Mouse (Mus musculus) lung, postnatal 14 days (tissue): Measurements from ENCODE around the gene P4ha2.
"Not testable (repeated sequence)": the region's sequence is repeated elsewhere in the genome, so short reads cannot be mapped to it uniquely, and the experiment has no call there.

Source experiments
- DNase-seq: peaks from one replicate; pipeline ENCODE4 v3.0.0; 2021

Gene P4ha2

DNA sequence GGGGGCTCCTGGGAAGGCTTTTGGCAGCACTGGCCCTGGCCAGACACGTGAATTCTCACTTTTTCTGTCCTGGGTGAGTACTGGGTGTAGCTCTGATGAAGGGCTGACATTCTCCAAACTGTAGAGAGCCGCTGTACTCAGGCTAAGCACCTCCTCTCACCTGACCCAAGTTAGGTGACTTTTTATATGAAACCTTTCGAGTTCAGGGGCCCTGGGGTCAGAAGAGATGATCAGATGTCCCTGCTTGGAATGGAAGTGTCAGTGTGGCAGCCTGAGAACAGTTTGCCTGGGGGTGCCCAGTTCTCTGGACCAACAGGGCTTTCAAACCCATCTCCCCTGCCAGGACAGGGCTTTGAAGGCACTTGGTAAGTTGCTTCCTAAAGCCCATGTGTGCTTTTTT, 8.2 kb downstream of the P4ha2 start:
- DNase-seq: no peak

DNA sequence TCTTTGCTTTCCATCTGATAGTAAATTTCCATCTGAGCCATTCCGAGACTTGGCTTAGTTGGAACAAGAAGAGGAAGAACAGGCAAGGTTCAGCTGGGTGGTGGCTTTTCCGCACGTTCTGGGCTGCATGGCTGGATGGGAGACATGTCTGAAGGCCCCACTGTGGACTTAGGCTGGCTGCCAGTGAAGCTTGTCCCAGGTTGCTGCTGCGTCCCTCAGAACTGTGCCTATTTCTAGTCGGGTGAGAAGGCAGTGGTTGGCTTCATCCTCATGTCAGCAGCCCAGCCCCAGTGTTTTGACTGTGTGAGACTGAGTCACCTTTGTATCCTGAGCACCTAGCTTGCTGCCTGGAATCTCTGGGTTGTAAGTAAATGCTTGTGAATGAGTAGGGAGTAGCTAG, 9.0 kb downstream of the P4ha2 start:
- no peak for DNase-seq

- DNase-seq: no peak
These were observed 11.4 kb downstream of the P4ha2 start for GRCm38 (mm10) chr11:54111291-54111690.

DNA sequence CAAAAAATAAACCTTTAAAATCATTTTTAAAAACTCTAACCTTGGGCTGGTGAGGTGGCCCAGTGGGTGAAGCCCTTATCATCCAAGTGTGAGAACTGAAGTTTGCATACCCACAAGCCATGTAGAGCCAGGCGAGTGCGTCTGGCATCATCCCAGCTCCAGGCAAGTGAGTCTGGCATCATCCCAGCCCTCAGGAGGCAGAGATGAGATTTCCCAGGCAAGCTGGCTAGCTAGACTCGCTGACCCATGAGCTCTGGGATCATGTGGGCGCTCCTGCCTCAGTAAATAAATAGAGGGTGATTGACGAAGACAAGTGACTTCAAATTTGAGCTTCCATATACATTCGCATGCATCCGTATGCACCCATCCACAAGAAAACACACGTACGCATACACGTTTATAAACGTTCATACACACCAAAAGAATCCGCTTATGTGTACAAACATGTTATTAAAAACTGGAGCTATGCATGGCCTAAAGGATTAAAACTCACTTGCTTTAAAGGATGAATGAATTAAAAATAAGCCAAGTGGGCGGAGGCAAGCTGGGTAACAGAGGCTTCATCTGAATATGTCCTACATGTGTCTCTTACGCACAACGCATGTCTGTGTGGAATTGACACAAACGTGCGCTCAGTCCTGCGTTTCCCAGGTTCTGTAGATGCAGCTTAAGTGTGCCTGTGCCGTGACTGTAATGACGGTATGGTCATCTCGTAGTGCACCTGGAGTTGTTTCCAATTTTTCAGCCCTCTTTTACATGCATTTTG, 12.3 kb downstream of the P4ha2 start:
- peak; percentile 42 for DNase-seq

DNA sequence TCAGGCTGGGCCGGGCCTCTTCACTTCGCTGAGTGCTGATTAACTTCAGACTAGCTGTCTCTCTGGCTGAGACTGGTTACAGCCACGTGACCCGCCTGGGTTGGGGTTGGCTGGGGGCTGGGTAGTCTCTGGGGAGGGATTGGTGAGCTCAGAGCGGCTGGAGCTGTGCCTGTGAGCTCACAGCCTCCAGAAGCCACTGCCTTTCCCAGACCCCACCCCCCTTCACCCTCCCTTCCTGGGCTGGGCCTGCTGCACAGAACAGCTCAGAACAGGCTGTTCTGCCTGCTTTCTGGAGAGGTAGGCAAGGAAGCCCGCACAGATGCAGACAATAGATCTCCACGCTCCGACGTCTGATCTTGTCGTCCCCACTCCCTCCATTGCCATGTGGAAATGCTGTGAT, 13.0 kb downstream of the P4ha2 start:
- DNase-seq: peak; percentile 91

GRCm38 (mm10) chr11:54113352-54113751, 13.5 kb downstream of the P4ha2 start:
- DNase-seq: no peak

DNA sequence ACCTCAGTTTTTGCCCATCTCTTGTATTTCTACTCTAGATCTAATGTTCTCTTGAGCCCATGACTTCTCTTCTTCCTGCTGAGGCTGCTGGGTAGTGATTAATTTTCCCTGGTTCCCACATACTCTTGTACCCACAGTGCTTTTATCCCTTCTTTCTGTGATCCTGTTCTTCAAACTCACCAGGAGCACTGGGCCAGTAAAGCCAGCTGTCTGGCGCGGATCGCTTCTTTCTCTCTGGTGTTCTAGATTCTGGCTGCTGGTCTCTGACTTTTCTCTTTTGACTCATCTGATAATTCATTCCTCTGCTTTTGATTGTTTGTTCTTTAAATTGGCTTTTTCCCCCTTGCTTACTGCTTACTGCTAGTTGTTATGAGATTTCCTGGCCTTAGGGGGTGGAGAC, 14.9 kb downstream of the P4ha2 start:
- DNase-seq: no peak

GRCm38 (mm10) chr11:54115301-54115700, 15.4 kb downstream of the P4ha2 start:
- DNase-seq: no peak

DNA sequence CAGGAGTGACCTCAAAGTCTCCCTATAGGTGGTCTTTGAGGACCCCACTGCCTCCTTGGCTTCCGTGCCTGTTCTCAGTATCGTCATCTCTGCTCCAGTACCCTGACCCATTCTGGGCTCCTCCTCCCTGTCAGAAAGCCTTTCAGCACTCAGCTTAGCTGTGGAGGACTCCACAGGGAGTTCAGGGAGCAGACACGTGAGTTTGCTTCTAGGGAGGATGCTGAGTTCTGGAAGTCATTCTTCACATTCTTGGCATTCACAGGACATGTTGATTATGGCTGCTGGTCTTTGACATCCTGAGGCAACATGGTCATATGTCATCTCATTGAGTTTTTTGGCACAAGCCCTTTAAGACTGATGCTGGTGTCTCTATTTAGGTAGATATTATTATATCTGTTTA, 16.0 kb downstream of the P4ha2 start:
- DNase-seq: no peak

DNA sequence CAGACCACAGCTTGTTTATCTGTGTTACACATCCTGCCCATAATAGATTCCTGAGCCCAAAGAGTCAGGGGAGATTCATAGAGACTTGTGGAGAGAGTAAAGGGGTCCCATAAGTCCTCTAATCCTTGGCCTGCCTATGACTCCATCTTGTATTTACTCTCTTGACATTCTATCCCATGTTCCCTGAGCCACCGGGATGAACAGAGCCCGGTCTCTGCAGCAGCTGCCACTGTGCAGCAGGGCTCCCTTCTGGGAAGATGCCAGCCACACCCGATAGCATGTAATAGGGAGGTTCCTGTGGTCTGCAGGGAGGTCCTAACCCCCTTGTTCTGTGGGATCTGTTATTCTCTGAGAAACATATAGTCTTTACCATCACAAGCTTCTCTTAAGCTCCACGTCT, 16.5 kb downstream of the P4ha2 start:
- no peak for DNase-seq

- DNase-seq: no peak
These were observed 17.2 kb downstream of the P4ha2 start for GRCm38 (mm10) chr11:54117096-54117495.

GRCm38 (mm10) chr11:54119126-54119525, 19.2 kb downstream of the P4ha2 start:
- no peak for DNase-seq

GRCm38 (mm10) chr11:54119740-54120360, 20.0 kb downstream of the P4ha2 start:
- DNase-seq: no peak

DNA sequence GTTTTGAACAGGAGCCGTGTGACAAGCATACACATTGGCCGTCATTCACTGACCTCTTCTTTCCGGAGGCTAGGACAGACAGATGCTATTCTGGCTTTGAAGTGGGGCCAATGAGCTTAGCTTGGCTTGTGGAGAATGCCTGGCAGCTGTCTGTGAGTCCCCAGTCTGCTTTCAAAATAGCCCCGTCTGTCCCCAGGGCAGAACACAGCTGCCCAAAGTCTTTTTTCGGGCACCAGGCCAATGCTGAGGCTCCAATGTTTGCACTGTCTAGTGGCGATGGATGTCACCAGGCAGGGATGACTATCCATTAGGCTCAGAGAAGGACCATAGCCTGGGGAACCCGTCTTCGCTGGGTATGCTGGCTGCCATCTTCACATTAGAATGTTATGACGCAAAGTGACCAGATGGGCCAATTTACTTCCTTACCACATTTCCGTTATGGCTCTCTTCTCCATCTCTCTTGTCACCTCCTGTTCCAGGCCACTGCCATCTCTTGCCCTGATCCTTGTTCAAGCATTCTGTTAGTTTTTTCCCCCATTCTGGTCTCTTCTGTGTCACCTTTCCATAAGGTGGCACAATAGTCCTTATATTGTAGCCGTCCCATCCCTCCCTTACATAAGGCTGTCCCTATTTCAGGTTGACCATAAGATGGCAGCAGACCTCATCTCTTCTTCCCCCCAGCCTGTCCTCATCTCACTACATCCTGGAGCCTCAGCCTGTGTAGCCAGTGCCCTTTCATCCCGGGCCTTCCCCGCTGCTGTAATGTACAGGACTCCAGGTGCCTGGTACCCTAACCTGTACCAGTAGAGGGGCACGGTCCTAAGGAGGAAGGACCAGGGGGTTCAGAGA, 22.7 kb downstream of the P4ha2 start:
- DNase-seq: peak; percentile 78

- no peak for DNase-seq
These were observed 26.2 kb downstream of the P4ha2 start for GRCm38 (mm10) chr11:54125982-54126648.

- DNase-seq: no peak
These were observed 26.9 kb downstream of the P4ha2 start for GRCm38 (mm10) chr11:54126654-54127374.

GRCm38 (mm10) chr11:54127397-54127796, 27.5 kb downstream of the P4ha2 start:
- DNase-seq: no peak

- no peak for DNase-seq
These were observed 30.1 kb downstream of the P4ha2 start for GRCm38 (mm10) chr11:54129955-54130354.

DNA sequence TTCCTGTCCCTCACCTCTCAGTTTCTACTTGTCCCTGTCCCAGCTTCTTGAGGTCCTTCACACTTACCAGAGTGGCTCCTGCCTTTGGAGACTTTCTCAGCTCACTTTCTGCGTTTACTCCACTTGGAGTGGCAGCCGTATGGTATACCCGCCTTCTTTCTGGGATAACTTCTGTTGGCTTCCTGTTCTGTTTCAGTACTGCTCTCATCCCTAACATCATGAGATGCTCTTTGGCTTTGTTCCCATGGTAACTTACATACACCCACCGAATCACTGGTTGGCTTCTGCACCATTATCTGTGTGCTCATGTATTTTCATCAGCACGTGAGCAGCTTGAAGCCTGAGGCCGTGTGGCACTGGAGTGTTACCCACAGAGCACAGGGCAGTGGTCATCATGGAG, 30.8 kb downstream of the P4ha2 start:
- DNase-seq: no peak

GRCm38 (mm10) chr11:54132290-54132689, 32.4 kb downstream of the P4ha2 start:
- no peak for DNase-seq

GRCm38 (mm10) chr11:54134905-54135304, 35.0 kb downstream of the P4ha2 start:
- no peak for DNase-seq

DNA sequence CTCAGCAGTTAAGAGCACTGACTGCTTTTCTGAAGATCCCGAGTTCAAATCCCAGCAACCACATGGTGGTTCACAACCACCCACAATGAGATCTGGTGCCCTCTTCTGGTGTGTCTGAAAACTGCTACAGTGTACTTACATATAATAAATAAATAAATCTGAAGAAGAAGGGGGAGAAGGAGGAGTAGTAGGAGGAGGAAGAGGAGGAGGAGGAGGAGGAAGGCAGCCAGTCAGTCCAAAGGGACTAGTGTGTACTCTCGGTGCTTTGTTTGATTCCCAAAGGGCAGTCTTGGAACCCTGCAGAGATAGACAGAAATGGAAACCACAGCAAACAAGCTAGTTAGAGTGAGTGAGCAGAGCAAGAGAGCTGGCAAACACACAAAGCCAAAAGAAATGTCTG, 40.3 kb downstream of the P4ha2 start:
- not testable (repeated sequence) for DNase-seq
